Mouse (Mus musculus) cerebellum, adult 2 months (tissue): ENCODE measurements around the gene AC129217.1.

Experiments
- CTCF ChIP-seq: fragments of 200-500 bp; IDR thresholded peaks from 2 replicates; pipeline ENCODE4 v1.5.1; 2011; ENCODE audit warnings: low read depth, mild to moderate bottlenecking, control low read depth, low read length, moderate library complexity, borderline replicate concordance; ENCODE audit not compliant: insufficient read depth
- POLR2A ChIP-seq: fragments of 200-500 bp; IDR thresholded peaks from 2 replicates; pipeline ENCODE4 v1.6.1; 2011; ENCODE audit warnings: low read length, control low read depth, borderline replicate concordance; ENCODE audit not compliant: insufficient read depth

- TF ChIP-seq CTCF (no peak), POLR2A (no peak)
These were observed 9.1 kb upstream of the AC129217.1 start for GRCm38 (mm10) chr19:8820424-8820956.
